Mouse (Mus musculus): ENCODE measurements at regions not wholly inside any gene's neighbourhood (a gene's known extent, or its start where the extent isn't known, plus 50 kb on each side); places are given as distances from the start of the nearest gene placed in this dataset.

DNA sequence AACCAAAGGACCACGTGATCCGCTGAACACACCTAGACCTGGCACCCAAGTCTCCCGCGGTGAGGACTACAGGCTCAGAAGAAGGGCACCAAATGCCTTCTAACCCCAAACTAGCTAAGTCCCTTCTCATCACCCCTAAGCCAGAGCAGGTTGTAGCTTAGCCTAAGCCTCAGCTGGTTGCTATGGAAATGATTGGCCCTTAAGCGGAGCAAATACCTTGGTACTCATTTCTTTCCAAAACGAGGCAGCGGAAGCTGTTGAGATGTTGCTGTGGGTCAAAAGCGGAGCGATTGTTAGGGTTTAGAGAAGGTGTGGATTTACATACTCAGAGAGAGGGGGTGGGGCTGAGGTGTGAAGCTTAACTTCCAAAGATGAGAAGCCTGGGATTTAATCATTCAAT lies 145.7 kb downstream of the Cct6b start:
- TF ChIP-seq CTCF (IDR thresholded peaks at IDR 0.05; ENCODE audit: extremely low read depth, insufficient read depth, low read length) (no peak), POLR2A (IDR thresholded peaks at IDR 0.05; ENCODE audit: extremely low read depth, insufficient read depth, low read length) (no peak)

Data from cortical plate, adult 2 months (tissue).